ENCODE assay signal across 18 mouse cellular contexts in genomic region chr1:163907007-163907811, GRCm38 (mm10). TPM values are rescaled to one million over a fixed set of nuclear protein-coding genes. Genes with fewer than 3 reads are reported as not detected.
A peak's percentile ranks its signal among the peaks of the same experiment; 100 is the strongest.
DNase-seq lines count a peak whose midpoint lies in the region; ATAC-seq and TF ChIP-seq lines count a peak whose summit lies in the region.
"Had no signal": no experiment of that assay in that cellular context is flagged by ENCODE, and none has a peak within 500 bp of the region (broad histone marks: within the 10 kb centered on the region; RNA-seq: fewer than 3 reads in every experiment).

No protein-coding gene starts in this region.

- H3K27ac ChIP-seq in lung, postnatal 0 days (ENCODE audit: low read length) = 0 out of 2 replicates have a peak overlapping the region, but pooled peaks have one; percentile 20
- H3K27ac ChIP-seq: forebrain, embryonic 10.5 days; heart, adult 2 months; hindbrain, embryonic 10.5 days; macrophage; midbrain, embryonic 12.5 days had no signal

- intact Hi-C loops in gastrocnemius, postnatal 36 days (cut with DNase I) = no loop called here

- no peaks in the 10 kb centered on the region for H3K36me3 ChIP-seq in lung, postnatal 0 days (ENCODE audit: insufficient read depth, low read length)
- H3K36me3 ChIP-seq: forebrain, embryonic 10.5 days; hindbrain, embryonic 10.5 days; midbrain, embryonic 12.5 days had no signal

- TF ChIP-seq CTCF in lung, postnatal 0 days (IDR thresholded peaks at IDR 0.05) = no peak
- TF ChIP-seq CTCF in lung, adult 2 months (IDR thresholded peaks at IDR 0.05; ENCODE audit: insufficient read depth, low read length) = no peak

- WGBS in lung, postnatal 0 days = 37% methylated on average over 4 of the region's 4 CpGs
- 44% methylated on average over 4 of the region's 4 CpGs for WGBS in lung, adult 2 months

- no peak overlapping the region for H3K9ac ChIP-seq in lung, postnatal 0 days (replicated peaks; ENCODE audit: low read depth)
- H3K9ac ChIP-seq: midbrain, embryonic 12.5 days had no signal

- no peak for TF ChIP-seq POLR2A in lung, adult 2 months (IDR thresholded peaks at IDR 0.05; ENCODE audit: borderline replicate concordance, extremely low read depth, low read depth, low read length)

- H3K4me2 ChIP-seq in lung, postnatal 0 days (replicated peaks; ENCODE audit: low read depth, low read length) = 0 out of 2 replicates have a peak overlapping the region, but pooled peaks have one; percentile 11
- H3K4me2 ChIP-seq: liver, embryonic 11.5 days; midbrain, embryonic 12.5 days had no signal

- peak; percentile 75 for TF ChIP-seq EP300 in lung, postnatal 0 days (IDR thresholded peaks at IDR 0.05)

- H3K27me3 ChIP-seq in lung, postnatal 0 days (replicated peaks; ENCODE audit: insufficient read depth, low read length) = no peaks in the 10 kb centered on the region
- H3K27me3 ChIP-seq: midbrain, embryonic 12.5 days had no signal

- ATAC-seq in lung, postnatal 0 days = peak; percentile 65; the same call in 1 of the 2 replicates

- H3K9me3 ChIP-seq in lung, postnatal 0 days (ENCODE audit: low read length) = no peaks in the 10 kb centered on the region
- H3K9me3 ChIP-seq: forebrain, embryonic 10.5 days; hindbrain, embryonic 10.5 days; midbrain, embryonic 12.5 days had no signal

- no peaks in the 10 kb centered on the region for H3K4me1 ChIP-seq in lung, postnatal 0 days (ENCODE audit: insufficient read depth, low read depth, low read length)
- H3K4me1 ChIP-seq in lung, adult 2 months (ENCODE audit: control insufficient read depth, insufficient read depth, low read length) = peaks cover 2% of the 10 kb centered on the region; the same call in 1 of the 2 replicates
- H3K4me1 ChIP-seq: midbrain, embryonic 12.5 days had no signal

- peak; percentile 29 for DNase-seq in gastrocnemius, adult 18-20 months (ENCODE audit: low spot score)
- DNase-seq in gastrocnemius, postnatal 36 days = no peak
- DNase-seq in lung, postnatal 0 days (ENCODE audit: low spot score) = peak; percentile 58
- DNase-seq in lung, adult 2 months = no peak
- DNase-seq in fibroblast of lung, adult 2 months (ENCODE audit: low read depth) = peak; percentile 67
- peak; percentile 15 for DNase-seq in mesoderm, embryonic 11.5 days (ENCODE audit: low read depth, low spot score)
- no peak for DNase-seq in frontal cortex, postnatal 14 days (ENCODE audit: low spot score in 2 of 2)
- no peak for DNase-seq in thymus, postnatal 10 days (ENCODE audit: low spot score in 2 of 2)
- DNase-seq: adrenal gland, postnatal 10 days; cerebellum, adult 11-12 months; heart, adult 2 months; kidney, adult 18-20 months; kidney, postnatal 4 days had no signal

- H3K4me3 ChIP-seq in lung, postnatal 0 days (ENCODE audit: low read depth, low read length) = no peak overlapping the region
- H3K4me3 ChIP-seq in lung, adult 2 months (replicated peaks; ENCODE audit: extremely low read depth, low read depth, low read length) = no peak overlapping the region
- H3K4me3 ChIP-seq: forebrain, embryonic 10.5 days; heart, adult 2 months; hindbrain, embryonic 10.5 days; midbrain, embryonic 12.5 days had no signal

RNA-seq across cellular contexts. Expression of gene Scyl3, which starts 21.7 kb away (rescaled TPM):
- 1 to 10 TPM; 3.2 to 3.8 TPM for total RNA-seq in gastrocnemius, adult 18-20 months (2021)
- 1 to 10 TPM; 4.7 to 4.9 TPM for total RNA-seq in gastrocnemius, postnatal 36 days (2021)
- 12.3 and 13.6 TPM in 2 replicates for polyA plus RNA-seq in lung, postnatal 0 days (2015; fragmentation: Nextera tagmentation; extraction: Ambion mirVana)
- polyA plus RNA-seq in lung, adult 2 months (2012; rRNA removed) = 6.3 and 7.1 TPM in 2 replicates

Comparison
In these comparisons a context has a peak if more than half of its experiments do, and no peak if none do; other contexts are left out.
1. DNase-seq: peak in gastrocnemius, adult 18-20 months (single experiment), lung, postnatal 0 days (single experiment), fibroblast of lung, adult 2 months (single experiment) and mesoderm, embryonic 11.5 days (single experiment); none in gastrocnemius, postnatal 36 days (0 of 2), lung, adult 2 months (single experiment), frontal cortex, postnatal 14 days (0 of 2) and thymus, postnatal 10 days (0 of 2).